Mouse (Mus musculus) embryo, embryonic 10.5 days (tissue): ENCODE data around the gene Itpr3.

Source experiments
- DNase-seq: peaks from one replicate; pipeline ENCODE4 v3.0.0-alpha.2; 2015; ENCODE audit warnings: low spot score

Gene Itpr3

DNA sequence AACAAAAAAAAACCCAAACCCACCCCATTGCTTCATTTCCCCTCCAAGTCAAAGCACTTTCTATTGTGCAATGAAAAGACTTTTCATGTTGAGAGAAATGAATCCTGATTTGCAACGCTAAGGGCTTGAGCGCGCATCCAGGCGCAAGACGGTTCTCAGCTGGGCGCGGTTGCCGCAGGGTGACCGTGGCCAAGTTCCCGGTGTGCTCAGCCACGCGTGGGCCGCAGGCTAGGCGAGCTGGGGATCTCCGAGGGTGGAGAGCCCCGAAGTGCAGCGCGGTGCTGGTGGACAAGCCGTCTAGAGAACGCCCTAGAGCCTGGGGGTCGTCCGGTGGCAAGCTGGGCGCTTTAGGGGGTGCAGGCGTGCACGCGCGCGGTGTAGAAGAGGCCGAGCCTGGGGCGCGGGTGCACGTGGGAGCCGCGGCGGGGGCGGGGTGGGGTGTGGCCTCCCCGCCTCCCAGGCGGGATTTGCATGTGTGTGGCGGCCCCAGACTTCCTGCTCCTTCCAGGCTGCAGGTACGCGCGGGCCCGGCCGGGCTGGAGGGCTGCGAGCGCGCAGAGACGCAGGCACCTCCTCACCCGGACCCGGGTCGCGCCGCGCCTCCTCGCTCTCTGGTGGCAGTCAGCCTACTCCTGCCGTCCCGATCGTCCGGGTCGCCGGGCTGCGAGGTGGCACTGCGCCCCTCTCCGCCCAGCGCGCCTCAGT lies at the start of gene Itpr3:
Gene Itpr3, plus strand, starts transcription at position 493 of the 705 bp plus-strand sequence.
- peak; percentile 66 for DNase-seq

DNA sequence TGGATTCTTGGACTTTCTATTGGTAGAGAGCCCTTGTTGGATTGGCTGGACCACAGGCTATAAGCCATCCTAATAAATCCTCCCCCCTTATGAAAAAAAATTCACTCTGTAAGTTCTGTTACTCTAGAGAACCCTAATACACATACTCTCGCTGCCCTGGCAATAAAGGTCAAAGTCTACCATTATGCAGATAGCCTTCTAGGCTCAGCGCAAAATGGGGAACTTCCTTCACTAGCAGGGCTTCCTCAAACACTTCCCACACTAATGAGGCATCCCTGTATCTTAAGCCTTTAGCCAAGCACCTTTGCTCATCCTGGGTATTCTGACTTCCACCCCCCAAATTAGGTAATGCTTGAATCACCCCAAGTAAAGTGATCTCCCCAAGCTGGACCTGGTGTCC lies 48.8 kb upstream of the Itpr3 start:
- no peak for DNase-seq

DNA sequence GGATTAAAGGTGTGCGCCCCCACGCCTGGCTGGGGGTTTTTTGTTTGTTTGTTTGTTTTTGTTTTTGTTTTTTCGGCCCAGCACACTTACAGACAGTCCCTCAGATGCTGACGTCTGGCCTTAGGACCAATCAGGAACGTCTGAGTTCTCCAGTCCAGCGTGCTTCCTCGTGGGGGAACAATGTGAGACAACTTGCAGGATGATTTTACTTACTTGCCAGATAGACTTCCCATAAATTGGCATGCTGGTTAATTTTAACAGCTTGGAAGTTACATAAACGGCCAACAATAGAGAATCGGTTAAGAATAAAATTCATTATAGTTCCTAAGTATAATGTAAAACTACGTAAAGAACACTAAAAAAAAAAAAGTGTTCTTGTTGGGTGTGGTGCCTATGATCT lies 45.9 kb upstream of the Itpr3 start:
- DNase-seq, result no peak

DNA sequence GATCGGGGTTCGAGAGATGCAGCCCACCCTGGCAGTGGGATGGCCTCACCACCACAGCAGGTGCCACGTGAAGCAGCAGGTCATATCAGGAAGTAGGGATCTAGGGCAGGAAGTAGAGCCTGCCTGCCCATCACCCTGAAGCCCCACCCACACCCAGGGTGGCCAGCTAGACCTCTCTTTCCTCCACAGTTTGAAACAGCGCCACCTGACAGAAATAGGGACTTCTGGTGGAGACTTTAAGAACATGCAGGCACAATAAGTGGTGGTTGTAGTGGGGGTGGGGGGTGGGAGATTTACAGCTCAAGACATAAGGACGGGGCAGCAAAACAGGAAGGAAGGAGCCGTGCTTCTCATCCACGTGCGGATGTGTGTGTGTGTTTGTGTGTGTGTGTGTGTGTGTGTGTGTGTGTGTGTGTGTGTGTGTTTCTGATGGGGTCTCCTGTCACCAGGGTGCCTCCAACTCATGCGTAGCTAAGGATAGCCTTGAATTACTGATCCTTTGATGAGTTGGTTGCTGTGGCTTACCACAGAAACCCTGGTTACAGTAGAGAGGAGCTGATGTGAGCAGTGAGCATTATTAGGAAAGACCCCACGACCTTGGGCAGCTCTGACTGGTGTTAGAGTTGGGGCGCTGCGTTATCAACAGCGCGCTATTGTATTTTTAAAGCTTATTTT lies 45.0 kb upstream of the Itpr3 start:
- DNase-seq, result no peak

DNA sequence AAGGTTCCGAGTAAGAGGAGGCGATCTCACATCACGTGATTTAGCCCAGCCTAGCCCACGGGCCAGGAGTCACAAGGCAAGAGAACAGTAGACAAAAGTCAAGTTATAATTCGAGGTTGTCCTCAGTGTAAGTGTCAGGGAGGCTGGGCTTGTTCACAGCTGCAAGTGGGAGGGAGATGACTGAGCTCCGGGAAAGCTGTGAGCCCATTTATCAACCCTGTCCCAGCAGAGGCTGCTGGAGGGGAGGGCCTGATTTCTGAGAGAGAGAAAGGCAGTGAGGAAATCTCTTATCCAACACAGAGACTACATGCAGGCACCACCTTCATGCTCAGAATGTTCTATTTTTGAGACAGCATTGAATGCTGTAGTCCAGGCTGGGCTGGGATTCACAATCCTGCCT lies 44.2 kb upstream of the Itpr3 start:
- DNase-seq, result peak; percentile 31

DNA sequence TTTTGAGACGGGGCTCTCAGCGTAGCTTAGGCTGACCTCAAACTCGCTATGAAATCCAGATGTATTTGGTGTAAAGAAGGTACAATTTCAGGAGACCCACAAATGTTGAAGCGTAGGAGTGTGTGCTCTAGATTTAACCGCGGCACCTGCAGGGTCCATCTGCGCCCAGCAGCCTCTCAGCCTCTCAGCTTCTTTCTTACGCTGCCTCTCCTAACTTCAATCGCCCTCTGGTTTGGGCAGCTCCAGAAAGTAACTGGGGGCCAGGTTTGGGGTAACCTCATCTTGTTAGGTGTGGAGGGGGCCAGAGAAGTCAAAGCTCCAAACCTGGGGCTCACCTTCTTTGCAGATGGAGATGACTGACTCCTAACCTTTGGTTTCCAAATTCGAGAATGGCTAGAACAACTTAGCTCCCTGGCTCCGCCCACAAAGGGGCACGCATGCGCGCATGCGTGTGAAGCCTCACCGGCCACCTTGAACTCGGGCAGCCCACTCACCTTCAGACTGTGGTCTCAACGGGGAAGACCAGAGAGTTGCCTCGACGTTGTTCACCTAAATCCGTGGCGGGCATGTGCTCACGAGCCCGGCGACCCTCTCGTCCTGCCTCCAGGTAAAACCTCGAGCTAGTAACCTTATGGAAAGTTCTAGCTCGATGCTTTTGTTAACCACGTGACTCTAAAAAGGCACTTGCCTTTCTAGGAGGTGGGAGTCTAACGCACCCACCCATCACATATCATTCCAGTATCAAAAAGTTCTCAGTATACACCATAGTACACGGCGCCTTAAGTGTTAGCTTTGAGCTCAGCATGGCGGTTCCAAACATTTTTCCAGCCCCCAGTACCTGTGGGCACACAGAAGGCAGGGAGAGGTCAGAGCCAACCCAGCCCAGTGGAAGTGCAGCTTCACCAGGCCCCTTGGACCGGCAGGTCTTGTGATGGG lies 39.3 kb upstream of the Itpr3 start:
- DNase-seq, result peak; percentile 95

DNA sequence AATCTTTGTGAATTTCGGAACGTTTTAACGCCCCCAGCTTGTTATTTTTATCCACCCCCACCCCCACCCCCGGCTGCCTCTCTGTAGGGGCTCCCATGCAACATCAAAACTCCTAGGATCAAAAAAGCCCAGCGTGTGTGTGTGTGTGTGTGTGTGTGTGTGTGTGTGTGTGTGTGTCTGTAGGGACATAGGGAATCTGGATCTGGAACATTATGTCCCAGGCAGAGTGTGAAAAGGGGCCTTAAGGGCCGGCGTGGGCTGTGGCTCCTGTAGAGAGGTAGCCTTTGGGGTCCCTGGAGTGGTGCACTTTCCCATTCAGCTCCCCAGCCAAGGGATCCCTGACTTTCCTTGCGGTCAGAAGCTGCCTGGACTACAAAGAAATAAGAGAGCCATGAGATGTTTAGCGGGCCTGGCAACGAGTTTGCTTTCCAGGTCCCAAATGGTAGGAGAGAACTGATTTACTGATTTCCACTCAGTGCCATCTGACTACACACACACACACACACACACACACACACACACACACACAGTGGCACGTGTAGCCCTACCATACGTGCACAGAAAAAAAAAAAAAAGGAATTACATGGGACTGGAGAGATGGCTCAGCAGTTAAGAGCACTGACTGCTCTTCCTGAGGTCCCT lies 38.4 kb upstream of the Itpr3 start:
- DNase-seq, result no peak

DNA sequence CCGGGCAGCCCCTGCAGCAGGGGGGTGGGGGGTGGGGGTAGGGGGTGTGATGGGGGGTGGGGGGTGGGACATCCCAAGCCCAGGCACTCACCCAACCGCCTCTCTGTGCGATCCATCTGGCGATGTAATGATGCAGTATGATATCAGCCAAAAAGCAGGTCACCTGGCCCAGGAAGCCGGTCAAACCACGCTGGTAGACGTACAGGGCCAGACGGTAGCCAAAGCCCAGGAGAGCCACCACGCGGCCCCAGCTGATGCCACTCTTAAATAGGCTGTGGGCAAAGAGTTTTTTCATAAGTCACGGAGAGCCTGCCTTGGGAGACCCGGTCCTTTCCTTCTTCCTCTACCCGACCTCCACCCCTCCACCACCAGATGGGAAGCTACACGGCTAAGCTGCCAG lies 36.0 kb upstream of the Itpr3 start:
- no peak for DNase-seq

DNA sequence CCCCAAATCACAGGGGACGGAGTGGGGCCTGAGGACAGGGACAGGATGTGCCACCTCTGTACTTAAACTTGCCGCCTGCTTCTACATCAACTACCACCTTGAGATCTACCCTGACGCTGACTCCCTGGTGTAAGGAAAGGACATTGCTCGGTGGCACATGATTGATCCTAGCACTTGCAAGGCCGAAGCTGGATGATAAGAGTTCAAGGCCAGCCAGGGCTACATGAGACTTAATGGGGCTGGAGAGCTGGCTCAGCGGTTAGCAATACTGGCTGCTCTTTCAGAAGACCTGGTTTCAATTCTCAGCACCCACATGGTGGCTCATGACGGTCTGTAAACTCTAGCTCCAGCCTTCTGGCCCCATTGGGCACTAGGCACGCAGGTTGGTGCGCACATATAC lies 35.4 kb upstream of the Itpr3 start:
- DNase-seq, result no peak

DNA sequence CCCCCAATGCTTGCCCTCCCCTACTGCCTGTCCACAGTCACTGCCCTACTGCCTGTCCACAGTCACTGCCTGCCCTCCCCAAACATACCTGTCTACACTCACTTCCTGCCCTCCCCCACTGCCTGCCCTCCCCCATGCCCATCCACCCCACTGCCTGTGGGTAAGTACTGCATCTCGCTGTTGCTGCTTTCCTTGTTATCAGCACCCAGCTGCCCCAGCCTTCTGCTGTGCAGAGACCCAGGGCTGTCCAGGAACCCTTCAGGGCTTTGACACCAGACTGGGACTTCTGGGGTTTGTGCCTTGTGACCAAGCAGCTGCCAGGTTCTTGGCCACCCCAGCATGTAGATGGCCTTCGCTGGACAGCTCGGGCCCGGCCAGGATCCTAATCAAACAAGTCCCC lies 33.8 kb upstream of the Itpr3 start:
- DNase-seq, result no peak

DNA sequence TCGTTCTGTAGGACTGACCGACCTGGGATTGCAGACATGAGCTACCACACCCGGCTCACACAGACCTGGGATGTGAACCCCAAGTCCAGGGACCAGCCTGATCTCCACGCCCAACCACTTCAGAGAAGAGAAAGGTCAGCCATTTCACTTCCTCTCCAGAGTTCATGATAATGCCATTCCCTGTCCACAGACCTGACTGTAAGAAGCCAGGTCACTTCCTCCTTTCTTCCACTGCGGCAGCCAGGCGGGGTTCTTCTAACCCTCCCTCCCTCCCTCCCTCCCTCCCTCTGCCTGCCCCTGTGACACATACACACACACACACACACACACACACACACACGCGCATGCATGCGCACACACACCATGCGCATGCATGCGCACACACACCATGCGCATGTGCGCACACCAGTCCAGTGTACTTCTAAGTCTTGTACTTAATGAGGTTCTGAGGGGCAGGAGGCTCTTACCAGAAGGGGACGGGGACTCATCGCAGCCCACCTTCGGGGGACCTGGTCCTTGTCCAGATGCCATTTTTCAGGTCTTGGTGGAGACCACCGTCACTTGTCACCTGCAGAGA lies 31.7 kb upstream of the Itpr3 start:
- DNase-seq, result no peak

DNA sequence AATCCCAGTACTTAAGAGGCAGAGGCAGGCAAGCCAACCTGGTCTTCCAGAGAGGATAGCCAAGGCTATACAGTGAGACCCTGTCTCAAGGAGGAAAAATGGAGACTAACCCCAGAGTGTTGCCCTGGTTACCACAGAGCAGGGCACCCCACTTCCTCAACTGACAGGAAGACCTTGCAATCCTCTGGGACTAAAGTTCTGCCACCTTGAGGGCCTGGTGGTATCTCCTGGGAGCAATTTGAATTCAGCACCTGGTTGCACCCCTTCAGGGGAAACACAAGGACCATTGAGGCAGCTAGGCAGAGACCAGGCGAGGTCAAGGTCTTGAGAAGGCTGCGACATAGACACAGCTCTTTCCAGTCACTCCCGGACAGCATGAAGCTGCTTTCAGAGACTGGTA lies 31.2 kb upstream of the Itpr3 start:
- DNase-seq, result no peak

DNA sequence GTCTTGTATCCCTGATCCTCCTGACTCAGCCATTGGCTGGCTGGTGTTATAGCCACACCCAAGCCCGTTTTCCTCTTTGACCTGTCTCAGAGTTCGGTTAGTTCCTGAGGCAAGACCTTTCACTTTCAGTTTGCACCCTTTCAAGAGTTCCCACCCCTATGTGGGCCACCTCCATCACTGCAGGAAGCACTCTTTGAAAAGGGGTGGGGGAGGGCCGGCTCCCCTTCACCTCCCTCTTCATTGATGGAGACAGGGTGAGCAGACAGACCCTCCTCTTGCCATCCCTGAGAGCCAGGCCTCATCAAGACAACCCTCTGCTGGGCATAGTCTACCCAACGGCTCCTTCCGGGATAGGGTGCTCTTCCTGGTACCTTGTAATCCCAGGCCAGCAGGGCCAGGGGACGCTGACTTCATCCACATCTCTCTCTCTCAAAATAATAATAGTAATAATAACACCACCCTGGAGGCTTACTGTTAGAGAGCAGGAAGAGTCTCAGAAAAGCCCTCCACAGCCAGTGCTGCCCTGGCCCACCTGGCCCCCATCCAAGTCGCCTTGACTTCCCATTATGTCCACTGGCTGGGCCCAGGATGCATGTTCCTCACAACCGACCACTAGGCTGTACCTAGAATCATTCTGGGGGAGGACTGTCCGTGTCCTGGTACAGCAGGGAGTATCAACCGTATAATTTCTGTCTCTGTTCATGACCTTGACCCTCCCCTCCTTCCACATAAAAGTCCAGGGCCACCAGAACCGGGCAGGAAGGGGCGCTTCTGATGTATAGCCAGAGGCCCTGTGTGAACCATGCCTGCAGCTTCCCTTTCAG lies 29.4 kb upstream of the Itpr3 start:
- DNase-seq, result peak; percentile 39

DNA sequence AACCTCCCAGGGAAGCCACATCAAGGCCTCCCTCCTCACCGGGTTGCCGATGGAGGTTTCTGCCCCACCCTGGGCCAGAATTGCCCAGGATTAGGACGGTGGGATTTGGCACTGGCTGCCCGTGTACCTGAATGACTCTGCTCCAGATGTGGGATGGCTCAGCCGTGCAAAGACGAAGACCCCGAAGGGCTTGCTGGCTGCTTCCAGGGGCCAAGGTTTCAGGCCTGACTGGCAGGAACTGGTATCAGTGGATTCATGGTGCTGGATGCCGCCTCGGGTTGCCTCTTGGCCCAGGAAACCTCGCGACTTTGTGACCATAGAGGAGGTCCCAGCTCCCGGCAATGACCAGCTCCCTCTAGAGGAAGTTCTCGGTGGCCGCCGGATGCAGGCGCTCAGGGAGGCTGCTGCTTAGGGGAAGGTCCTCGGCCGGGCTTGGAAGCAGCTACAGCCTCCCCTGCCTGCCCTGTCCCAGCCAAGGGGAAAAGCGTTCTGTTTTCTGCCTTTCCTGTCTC lies 28.8 kb upstream of the Itpr3 start:
- DNase-seq, result peak; percentile 93

DNA sequence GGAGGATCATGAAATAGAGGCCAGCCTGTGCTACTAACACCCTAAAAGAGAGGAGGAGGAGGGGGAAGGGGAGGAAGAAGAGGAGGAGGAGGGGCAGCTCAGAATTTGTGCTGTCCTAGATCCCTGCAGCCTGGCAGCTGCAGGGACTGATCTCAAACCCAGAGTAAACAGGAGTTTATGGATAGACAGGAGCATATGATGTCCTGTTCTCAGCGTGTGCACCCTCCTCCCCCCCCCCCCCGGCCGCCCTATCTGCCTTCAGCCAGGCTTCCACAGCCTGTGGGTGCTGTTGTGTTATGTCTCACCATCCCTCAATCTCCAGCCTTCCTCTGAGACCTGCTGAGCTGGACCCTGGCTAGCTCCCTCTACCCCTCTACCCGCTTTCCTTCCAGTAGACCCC lies 28.2 kb upstream of the Itpr3 start, which contains the start of gene Bak1:
Gene Bak1, minus strand, starts transcription at position 101 of the 400 bp plus-strand sequence.
- DNase-seq, result no peak

DNA sequence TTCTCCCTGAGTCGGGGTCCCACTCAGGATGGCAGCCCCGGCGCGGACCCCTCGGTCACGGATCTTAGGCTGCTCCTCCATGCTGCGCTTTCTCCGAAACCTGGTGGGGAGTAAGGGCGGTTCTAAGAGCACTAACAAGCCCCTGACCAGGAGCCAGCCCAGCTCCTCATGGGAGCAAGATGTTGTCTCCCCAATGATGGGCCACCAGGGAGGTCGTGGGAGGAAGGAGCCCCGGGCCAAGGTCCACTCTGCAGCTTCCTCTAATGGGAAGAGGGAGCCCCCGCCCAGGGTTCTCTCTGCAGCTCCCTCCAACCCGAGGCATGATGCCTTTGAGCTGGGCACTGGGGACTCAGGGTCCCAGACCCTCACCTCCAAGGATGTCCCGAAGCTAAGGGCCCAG lies 27.7 kb upstream of the Itpr3 start:
- DNase-seq, result no peak

DNA sequence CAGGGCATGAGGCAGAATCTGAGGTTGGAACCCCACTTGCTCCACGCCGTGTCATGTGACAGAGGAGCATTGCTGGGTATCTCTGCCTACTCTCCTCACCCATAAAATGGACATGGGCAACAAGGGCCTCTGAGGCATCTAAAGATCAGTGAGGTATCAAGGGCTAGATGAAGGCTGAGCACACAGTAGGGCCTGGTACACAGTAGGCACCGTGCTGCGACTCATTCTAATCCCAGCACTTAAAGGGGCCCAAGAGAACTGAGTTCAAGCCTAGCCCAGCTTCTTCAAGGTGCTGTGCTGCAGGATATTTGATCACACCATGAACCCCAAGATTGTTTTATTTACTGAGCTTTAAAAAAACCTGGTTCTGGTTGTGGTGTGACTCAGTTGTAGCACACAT lies 26.2 kb upstream of the Itpr3 start:
- DNase-seq, result no peak

DNA sequence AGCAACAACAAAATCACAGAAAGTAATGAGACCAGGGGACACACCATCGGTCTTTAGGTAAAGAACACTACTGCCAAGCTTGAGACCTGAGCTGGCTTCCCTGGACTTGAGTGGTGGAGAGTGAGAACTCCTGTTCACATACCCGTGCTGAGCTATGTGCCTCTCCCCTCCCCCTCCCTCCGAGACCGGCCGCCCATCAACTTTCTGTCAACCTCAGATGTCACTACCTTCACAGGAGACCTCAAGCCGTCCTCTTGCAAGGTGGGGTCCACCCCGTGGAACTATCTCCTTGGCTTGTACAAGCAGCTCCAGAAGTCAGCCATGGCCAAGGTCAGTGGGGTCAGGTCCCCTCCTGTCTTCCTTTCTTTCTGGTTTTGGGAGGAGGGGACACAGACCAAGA lies 24.8 kb upstream of the Itpr3 start:
- DNase-seq, result no peak

DNA sequence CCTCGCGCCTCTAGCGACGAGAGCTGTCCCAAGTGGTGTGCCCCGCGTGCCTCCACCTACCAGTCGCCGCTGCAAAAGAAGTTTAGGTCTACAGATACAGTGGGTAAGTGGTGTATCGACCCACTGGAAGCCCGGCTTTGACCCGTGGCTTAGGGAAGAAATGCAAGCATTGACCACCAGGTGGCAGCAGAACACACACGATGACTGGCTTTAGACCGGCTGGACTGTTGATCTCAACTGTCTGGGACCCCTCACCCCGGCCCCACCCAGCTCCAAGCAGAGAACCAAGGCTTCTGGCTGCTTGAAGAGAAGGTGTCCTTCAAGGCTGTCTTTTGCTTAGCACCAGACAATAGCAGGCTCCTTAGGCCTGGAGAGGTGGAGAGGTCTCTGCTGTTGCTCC lies 24.2 kb upstream of the Itpr3 start:
- peak; percentile 96 for DNase-seq

DNA sequence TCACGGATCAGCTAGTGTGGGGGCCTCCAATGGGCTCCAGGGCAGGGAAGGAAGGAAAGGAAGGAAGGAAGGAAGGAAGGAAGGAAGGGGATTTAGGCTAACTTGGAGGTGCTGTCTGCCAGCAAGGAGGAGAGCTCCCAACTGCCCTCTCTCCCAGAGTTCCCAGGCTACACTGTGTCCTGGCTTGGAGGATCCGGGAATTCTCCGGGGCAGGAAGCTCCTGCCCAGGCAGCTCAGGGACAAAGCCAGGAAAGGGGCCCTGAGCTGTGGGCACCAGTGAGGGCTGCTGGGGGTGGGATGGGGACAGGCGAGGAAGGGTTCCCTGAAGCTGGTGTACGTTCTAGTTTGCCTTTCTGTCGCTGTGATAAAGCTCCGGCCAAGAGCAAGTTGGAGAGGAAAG lies 20.6 kb upstream of the Itpr3 start:
- DNase-seq, result no peak
